Mouse (Mus musculus) bone marrow, adult 2 months (tissue): ENCODE measurements at regions not wholly inside any gene's neighbourhood (a gene's known extent, or its start where the extent isn't known, plus 50 kb on each side); places are given as distances from the start of the nearest gene placed in this dataset.

Source experiments
- H3K27ac ChIP-seq: fragments of 200-500 bp; 2 replicates; pipeline ENCODE4 v1.5.1; 2012; ENCODE audit warnings: low read depth, mild to moderate bottlenecking, control low read depth, inconsistent platforms, low read length; ENCODE audit not compliant: control insufficient read depth, poor library complexity, insufficient read depth
- H3K4me1 ChIP-seq: fragments of 200-500 bp; 2 replicates; pipeline ENCODE4 v1.6.1; 2011; ENCODE audit warnings: low read length; ENCODE audit not compliant: control insufficient read depth, insufficient read depth
- H3K4me3 ChIP-seq: fragments of 200-500 bp; replicated peaks from 2 replicates; pipeline ENCODE3; 2011; ENCODE audit warnings: mild to moderate bottlenecking, low read depth, low read length, control low read depth; ENCODE audit not compliant: control insufficient read depth
- CTCF ChIP-seq: fragments of 200-500 bp; IDR thresholded peaks from 2 replicates; pipeline ENCODE4 v1.5.1; 2011; ENCODE audit warnings: low read length, control low read depth; ENCODE audit not compliant: control insufficient read depth, insufficient read depth
- POLR2A ChIP-seq: fragments of 200-500 bp; IDR thresholded peaks from 2 replicates; pipeline ENCODE4 v1.6.1; 2011; ENCODE audit warnings: low read depth, mild to moderate bottlenecking, control low read depth, low read length, borderline replicate concordance; ENCODE audit not compliant: control insufficient read depth
- WGBS: fragments of 180-500 bp; shearing (Covaris S2); methylation state at CpG from one replicate; pipeline ENCODE4 v1.1.7; 2018; 5-methylcytosine and 5-hydroxymethylcytosine counted together

- Histone ChIP-seq H3K4me3 (no peak overlapping the region), H3K4me1 (peaks cover 2% of the 10 kb centered on the region; the same call in 1 of the 2 replicates), H3K27ac (no peak overlapping the region)
- 93% methylated on average over 1 of the region's 1 CpGs for WGBS
- no peak for TF ChIP-seq CTCF
- no peak for TF ChIP-seq POLR2A
Measured at GRCm38 (mm10) chr2:128313948-128314347, 188.1 kb downstream of the Bcl2l11 start.

- H3K4me1 ChIP-seq, result peaks cover 3% of the 10 kb centered on the region; the same call in 1 of the 2 replicates
- H3K27ac ChIP-seq, result no peak overlapping the region
- no peak for TF ChIP-seq CTCF
- TF ChIP-seq POLR2A, result no peak
- H3K4me3 ChIP-seq, result no peak overlapping the region
- 57% methylated on average over 2 of the region's 2 CpGs for WGBS
Measured at GRCm38 (mm10) chr2:128316516-128316915, 190.7 kb downstream of the Bcl2l11 start.

GRCm38 (mm10) chr2:128318266-128318665 lies 192.4 kb downstream of the Bcl2l11 start:
- 57% methylated on average over 4 of the region's 4 CpGs for WGBS
- Histone ChIP-seq H3K4me3 (no peak overlapping the region), H3K4me1 (peaks cover 2% of the 10 kb centered on the region; the same call in 1 of the 2 replicates), H3K27ac (no peak overlapping the region)
- no peak for TF ChIP-seq CTCF

- TF ChIP-seq POLR2A (no peak), CTCF (no peak)
- H3K4me3 ChIP-seq, result no peak overlapping the region
- WGBS, result 19% methylated on average over 5 of the region's 5 CpGs
Measured at GRCm38 (mm10) chr2:128318956-128319355, 193.1 kb downstream of the Bcl2l11 start.

GRCm38 (mm10) chr2:128321475-128321874 lies 195.6 kb downstream of the Bcl2l11 start:
- Histone ChIP-seq H3K27ac (no peak overlapping the region), H3K4me3 (no peak overlapping the region), H3K4me1 (peaks cover 2% of the 10 kb centered on the region; the same call in 1 of the 2 replicates)
- WGBS, result 62% methylated on average over 2 of the region's 2 CpGs
- no peak for TF ChIP-seq POLR2A

More at GRCm38 (mm10) chr2:128318956-128319355, 193.1 kb downstream of the Bcl2l11 start:
- no peak overlapping the region for H3K27ac ChIP-seq
- peaks cover 2% of the 10 kb centered on the region; the same call in 1 of the 2 replicates for H3K4me1 ChIP-seq

GRCm38 (mm10) chr2:128324256-128325096 lies 198.6 kb downstream of the Bcl2l11 start:
- Histone ChIP-seq H3K4me1 (no peaks in the 10 kb centered on the region), H3K27ac (no peak overlapping the region), H3K4me3 (no peak overlapping the region)
- WGBS, result 29% methylated on average over 13 of the region's 13 CpGs
- no peak for TF ChIP-seq POLR2A
- TF ChIP-seq CTCF, result no peak

GRCm38 (mm10) chr2:128325097-128325421 lies 199.2 kb downstream of the Bcl2l11 start:
- TF ChIP-seq CTCF, result no peak
- WGBS, result 75% methylated on average over 4 of the region's 4 CpGs
- no peak overlapping the region for H3K4me3 ChIP-seq
- H3K27ac ChIP-seq, result no peak overlapping the region
- no peaks in the 10 kb centered on the region for H3K4me1 ChIP-seq

GRCm38 (mm10) chr2:128325456-128325855 lies 199.6 kb downstream of the Bcl2l11 start:
- Histone ChIP-seq H3K27ac (no peak overlapping the region), H3K4me1 (no peaks in the 10 kb centered on the region), H3K4me3 (no peak overlapping the region)
- WGBS, result 72% methylated on average over 4 of the region's 4 CpGs
- no peak for TF ChIP-seq POLR2A
- no peak for TF ChIP-seq CTCF

GRCm38 (mm10) chr2:128330833-128331232 lies 205.0 kb downstream of the Bcl2l11 start:
- Histone ChIP-seq H3K4me1 (peaks cover 2% of the 10 kb centered on the region; the same call in 1 of the 2 replicates), H3K27ac (no peak overlapping the region), H3K4me3 (no peak overlapping the region)
- 87% methylated on average over 9 of the region's 9 CpGs for WGBS
- TF ChIP-seq POLR2A (no peak), CTCF (no peak)
